Mouse (Mus musculus) testis, adult 2 months (tissue): ENCODE measurements around the gene Zfp334.

Source experiments
- CTCF ChIP-seq: fragments of 200-500 bp; IDR thresholded peaks from 2 replicates; pipeline ENCODE4 v1.5.1; 2012; ENCODE audit warnings: low read depth, mild to moderate bottlenecking, inconsistent platforms, low read length, moderate library complexity; ENCODE audit not compliant: control insufficient read depth, insufficient read depth, insufficient replicate concordance
- POLR2A ChIP-seq: fragments of 200-500 bp; IDR thresholded peaks from 2 replicates; pipeline ENCODE4 v1.6.1; 2012; ENCODE audit warnings: low read depth, mild to moderate bottlenecking, inconsistent platforms, low read length, moderate library complexity; ENCODE audit not compliant: control insufficient read depth

- TF ChIP-seq CTCF, result no peak
- no peak for TF ChIP-seq POLR2A
Observed at GRCm38 (mm10) chr2:165413884-165414283, 25.8 kb upstream of the Zfp334 start.
